Mouse (Mus musculus): ENCODE results near the gene Cdr2l. TPM values are rescaled to one million over a fixed set of nuclear protein-coding genes. Genes with fewer than 3 reads are reported as not detected.

The Cdr2l gene
- 11.7 and 12.3 TPM in 2 replicates for polyA plus RNA-seq (2014; fragmentation: Nextera tagmentation; extraction: Ambion mirVana)

GRCm38 (mm10) chr11:115381743-115382539 is at the start of gene Cdr2l:
Gene Cdr2l, plus strand, starts transcription at chr11:115381916.
- Histone ChIP-seq H3K9ac (ENCODE audit: low read depth, low read length) (peak within 1 kb of the TSS; percentile 89), H3K27me3 (replicated peaks; ENCODE audit: control insufficient read depth, insufficient read depth, low read length) (no peaks in the 10 kb centered on the region), H3K4me3 (ENCODE audit: low read depth, low read length) (peak within 1 kb of the TSS; percentile 82), H3K27ac (replicated peaks; ENCODE audit: low read depth, low read length) (peak within 1 kb of the TSS; percentile 86), H3K4me2 (ENCODE audit: low read depth, low read length) (peak within 1 kb of the TSS; percentile 70), H3K4me1 (ENCODE audit: control insufficient read depth, insufficient read depth, low read length) (peaks cover 29% of the 10 kb centered on the region), H3K36me3 (ENCODE audit: control insufficient read depth, insufficient read depth, low read length) (no peaks in the 10 kb centered on the region), H3K9me3 (ENCODE audit: control insufficient read depth, low read length) (no peaks in the 10 kb centered on the region)
- peak; percentile 97 for DNase-seq (ENCODE audit: low spot score)
- under 1% methylated on average over 30 of the region's 76 CpGs for WGBS
- ATAC-seq (ENCODE audit: low read depth), result peak; percentile 91

GRCm38 (mm10) chr11:115334531-115334930 is 47.2 kb upstream of the Cdr2l start, which contains the start of gene Otop3:
Gene Otop3, plus strand, starts transcription at chr11:115334731.
- H3K27ac ChIP-seq (replicated peaks; ENCODE audit: low read depth, low read length), result no peak within 1 kb of the TSS
- no peaks in the 10 kb centered on the region for H3K4me1 ChIP-seq (ENCODE audit: control insufficient read depth, insufficient read depth, low read length)
- H3K9me3 ChIP-seq (ENCODE audit: control insufficient read depth, low read length), result no peaks in the 10 kb centered on the region
- 5% methylated on average over 26 of the region's 29 CpGs for WGBS
- peaks cover 50% of the 10 kb centered on the region for H3K27me3 ChIP-seq (replicated peaks; ENCODE audit: control insufficient read depth, insufficient read depth, low read length)
- ATAC-seq (ENCODE audit: low read depth) (no peak), DNase-seq (ENCODE audit: low spot score) (no peak)
- H3K4me2 ChIP-seq (ENCODE audit: low read depth, low read length), result peak within 1 kb of the TSS; percentile 45
- H3K4me3 ChIP-seq (ENCODE audit: low read depth, low read length), result no peak within 1 kb of the TSS
- H3K36me3 ChIP-seq (ENCODE audit: control insufficient read depth, insufficient read depth, low read length), result no peaks in the 10 kb centered on the region
- no peak within 1 kb of the TSS for H3K9ac ChIP-seq (ENCODE audit: low read depth, low read length)

GRCm38 (mm10) chr11:115335223-115335622 is 46.5 kb upstream of the Cdr2l start:
- H3K4me3 ChIP-seq (ENCODE audit: low read depth, low read length), result no peak overlapping the region
- H3K27ac ChIP-seq (replicated peaks; ENCODE audit: low read depth, low read length), result no peak overlapping the region
- no peak for DNase-seq (ENCODE audit: low spot score)
- ATAC-seq (ENCODE audit: low read depth), result no peak
- H3K9ac ChIP-seq (ENCODE audit: low read depth, low read length), result no peak overlapping the region
- no peaks in the 10 kb centered on the region for H3K4me1 ChIP-seq (ENCODE audit: control insufficient read depth, insufficient read depth, low read length)
- no peaks in the 10 kb centered on the region for H3K36me3 ChIP-seq (ENCODE audit: control insufficient read depth, insufficient read depth, low read length)
- no peaks in the 10 kb centered on the region for H3K9me3 ChIP-seq (ENCODE audit: control insufficient read depth, low read length)
- peaks cover 50% of the 10 kb centered on the region for H3K27me3 ChIP-seq (replicated peaks; ENCODE audit: control insufficient read depth, insufficient read depth, low read length)
- WGBS, result 57% methylated on average over 12 of the region's 12 CpGs
- H3K4me2 ChIP-seq (ENCODE audit: low read depth, low read length), result no peak overlapping the region; the same call in 1 of the 2 replicates

GRCm38 (mm10) chr11:115336115-115336514 is 45.6 kb upstream of the Cdr2l start:
- Histone ChIP-seq H3K4me2 (ENCODE audit: low read depth, low read length) (no peak overlapping the region), H3K4me1 (ENCODE audit: control insufficient read depth, insufficient read depth, low read length) (no peaks in the 10 kb centered on the region), H3K36me3 (ENCODE audit: control insufficient read depth, insufficient read depth, low read length) (no peaks in the 10 kb centered on the region), H3K9ac (ENCODE audit: low read depth, low read length) (no peak overlapping the region), H3K27me3 (replicated peaks; ENCODE audit: control insufficient read depth, insufficient read depth, low read length) (peaks cover 50% of the 10 kb centered on the region), H3K9me3 (ENCODE audit: control insufficient read depth, low read length) (no peaks in the 10 kb centered on the region), H3K27ac (replicated peaks; ENCODE audit: low read depth, low read length) (no peak overlapping the region), H3K4me3 (ENCODE audit: low read depth, low read length) (no peak overlapping the region)
- DNase-seq (ENCODE audit: low spot score) (no peak), ATAC-seq (ENCODE audit: low read depth) (no peak)
- WGBS, result 13% methylated on average over 6 of the region's 6 CpGs

GRCm38 (mm10) chr11:115337350-115337749 is 44.4 kb upstream of the Cdr2l start:
- Histone ChIP-seq H3K4me2 (ENCODE audit: low read depth, low read length) (no peak overlapping the region), H3K36me3 (ENCODE audit: control insufficient read depth, insufficient read depth, low read length) (no peaks in the 10 kb centered on the region), H3K9me3 (ENCODE audit: control insufficient read depth, low read length) (no peaks in the 10 kb centered on the region), H3K27ac (replicated peaks; ENCODE audit: low read depth, low read length) (no peak overlapping the region), H3K4me3 (ENCODE audit: low read depth, low read length) (no peak overlapping the region), H3K27me3 (replicated peaks; ENCODE audit: control insufficient read depth, insufficient read depth, low read length) (peaks cover 41% of the 10 kb centered on the region), H3K9ac (ENCODE audit: low read depth, low read length) (no peak overlapping the region), H3K4me1 (ENCODE audit: control insufficient read depth, insufficient read depth, low read length) (no peaks in the 10 kb centered on the region)
- ATAC-seq (ENCODE audit: low read depth) (no peak), DNase-seq (ENCODE audit: low spot score) (no peak)
- WGBS, result 63% methylated on average over 3 of the region's 3 CpGs

GRCm38 (mm10) chr11:115337826-115338225 is 43.9 kb upstream of the Cdr2l start:
- Histone ChIP-seq H3K9me3 (ENCODE audit: control insufficient read depth, low read length) (no peaks in the 10 kb centered on the region), H3K4me2 (ENCODE audit: low read depth, low read length) (no peak overlapping the region), H3K27me3 (replicated peaks; ENCODE audit: control insufficient read depth, insufficient read depth, low read length) (peaks cover 36% of the 10 kb centered on the region), H3K4me1 (ENCODE audit: control insufficient read depth, insufficient read depth, low read length) (no peaks in the 10 kb centered on the region), H3K27ac (replicated peaks; ENCODE audit: low read depth, low read length) (no peak overlapping the region), H3K4me3 (ENCODE audit: low read depth, low read length) (no peak overlapping the region), H3K9ac (ENCODE audit: low read depth, low read length) (no peak overlapping the region), H3K36me3 (ENCODE audit: control insufficient read depth, insufficient read depth, low read length) (no peaks in the 10 kb centered on the region)
- ATAC-seq (ENCODE audit: low read depth) (no peak), DNase-seq (ENCODE audit: low spot score) (no peak)
- WGBS, result 69% methylated on average over 1 of the region's 1 CpGs

- H3K27ac ChIP-seq (replicated peaks; ENCODE audit: low read depth, low read length), result no peak overlapping the region
- H3K36me3 ChIP-seq (ENCODE audit: control insufficient read depth, insufficient read depth, low read length), result no peaks in the 10 kb centered on the region
- WGBS, result 66% methylated on average over 2 of the region's 2 CpGs
- H3K4me2 ChIP-seq (ENCODE audit: low read depth, low read length), result no peak overlapping the region
- H3K4me1 ChIP-seq (ENCODE audit: control insufficient read depth, insufficient read depth, low read length), result peaks cover 14% of the 10 kb centered on the region
- H3K4me3 ChIP-seq (ENCODE audit: low read depth, low read length), result no peak overlapping the region
- ATAC-seq (ENCODE audit: low read depth) (no peak), DNase-seq (ENCODE audit: low spot score) (no peak)
- peaks cover 13% of the 10 kb centered on the region for H3K27me3 ChIP-seq (replicated peaks; ENCODE audit: control insufficient read depth, insufficient read depth, low read length)
- H3K9me3 ChIP-seq (ENCODE audit: control insufficient read depth, low read length), result no peaks in the 10 kb centered on the region
- no peak overlapping the region for H3K9ac ChIP-seq (ENCODE audit: low read depth, low read length)
These were observed 40.5 kb upstream of the Cdr2l start for GRCm38 (mm10) chr11:115341246-115341645.

- H3K36me3 ChIP-seq (ENCODE audit: control insufficient read depth, insufficient read depth, low read length), result no peaks in the 10 kb centered on the region
- DNase-seq (ENCODE audit: low spot score), result no peak
- H3K27ac ChIP-seq (replicated peaks; ENCODE audit: low read depth, low read length), result no peak overlapping the region
- ATAC-seq (ENCODE audit: low read depth), result no peak
- H3K4me2 ChIP-seq (ENCODE audit: low read depth, low read length), result no peak overlapping the region
- H3K9ac ChIP-seq (ENCODE audit: low read depth, low read length), result no peak overlapping the region
- no peak overlapping the region for H3K4me3 ChIP-seq (ENCODE audit: low read depth, low read length)
- H3K27me3 ChIP-seq (replicated peaks; ENCODE audit: control insufficient read depth, insufficient read depth, low read length), result peaks cover 11% of the 10 kb centered on the region
- peaks cover 19% of the 10 kb centered on the region for H3K4me1 ChIP-seq (ENCODE audit: control insufficient read depth, insufficient read depth, low read length)
- 68% methylated on average over 6 of the region's 6 CpGs for WGBS
- H3K9me3 ChIP-seq (ENCODE audit: control insufficient read depth, low read length), result no peaks in the 10 kb centered on the region
These were observed 39.9 kb upstream of the Cdr2l start for GRCm38 (mm10) chr11:115341866-115342265.

GRCm38 (mm10) chr11:115344967-115345366 is 36.7 kb upstream of the Cdr2l start:
- WGBS, result 13% methylated on average over 12 of the region's 12 CpGs
- no peaks in the 10 kb centered on the region for H3K9me3 ChIP-seq (ENCODE audit: control insufficient read depth, low read length)
- no peak overlapping the region for H3K4me2 ChIP-seq (ENCODE audit: low read depth, low read length)
- no peak for DNase-seq (ENCODE audit: low spot score)
- no peak overlapping the region for H3K9ac ChIP-seq (ENCODE audit: low read depth, low read length)
- H3K4me1 ChIP-seq (ENCODE audit: control insufficient read depth, insufficient read depth, low read length), result peaks cover 19% of the 10 kb centered on the region
- ATAC-seq (ENCODE audit: low read depth), result no peak
- H3K36me3 ChIP-seq (ENCODE audit: control insufficient read depth, insufficient read depth, low read length), result no peaks in the 10 kb centered on the region
- no peak overlapping the region for H3K4me3 ChIP-seq (ENCODE audit: low read depth, low read length)
- H3K27ac ChIP-seq (replicated peaks; ENCODE audit: low read depth, low read length), result no peak overlapping the region
- H3K27me3 ChIP-seq (replicated peaks; ENCODE audit: control insufficient read depth, insufficient read depth, low read length), result peaks cover 11% of the 10 kb centered on the region

Data from embryonic facial prominence, embryonic 14.5 days (tissue).